Mouse (Mus musculus) splenic B cell, adult 2 months (primary cell): ENCODE data around the gene Taf10.

ENCODE experiments used
- DNase-seq: peaks from one replicate; pipeline ENCODE4 v3.0.0-alpha.2; 2011; ENCODE audit warnings: low read depth, low spot score
- H3K27me3 ChIP-seq: 2 replicates; pipeline ENCODE4 v1.6.1; 2012; ENCODE audit warnings: mild to moderate bottlenecking, low read length, moderate library complexity, mixed read lengths; ENCODE audit not compliant: control insufficient read depth, poor library complexity, insufficient read depth, severe bottlenecking
- H3K36me3 ChIP-seq: 2 replicates; pipeline ENCODE4 v1.6.1; 2012; ENCODE audit warnings: mild to moderate bottlenecking, low read length, moderate library complexity, mixed read lengths; ENCODE audit not compliant: control insufficient read depth, poor library complexity, insufficient read depth, severe bottlenecking

The Taf10 gene

DNA sequence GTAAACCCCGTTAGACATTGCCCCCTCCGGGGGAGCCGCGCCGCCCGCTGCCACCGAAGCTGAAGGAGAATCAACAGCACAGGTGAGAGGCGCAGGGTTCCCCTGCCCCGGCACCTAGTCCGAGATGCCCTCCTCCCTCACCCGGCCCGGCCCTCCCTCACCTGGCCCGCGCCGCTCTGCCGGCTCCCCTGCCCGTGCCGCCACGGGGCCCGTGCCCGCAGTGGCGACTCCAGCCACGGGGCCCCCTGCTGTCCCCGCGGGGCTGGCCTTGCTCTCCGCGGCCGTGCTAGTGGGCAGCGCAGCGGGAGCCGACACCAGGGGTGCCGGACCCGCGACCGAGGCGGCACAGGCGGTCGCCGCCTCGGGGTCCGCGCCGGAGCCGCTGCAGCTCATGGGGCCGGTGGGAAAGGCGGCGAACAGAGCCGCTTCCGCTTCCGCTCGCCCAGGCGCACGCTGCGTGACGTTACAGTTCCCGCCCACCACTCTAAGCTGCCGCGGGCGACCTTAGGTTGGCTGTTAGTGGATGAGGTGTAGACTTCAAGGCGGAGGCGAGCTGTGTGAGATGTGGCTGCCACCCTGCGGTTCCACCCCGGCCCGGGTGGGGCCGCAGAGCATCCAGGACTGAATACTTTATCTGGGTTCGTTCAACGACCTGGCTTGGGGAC, at the start of gene Taf10:
TSS of gene Taf10 (minus strand) at position 436 of the 665 bp plus-strand sequence.
- H3K36me3 ChIP-seq = peaks cover 4% of the 10 kb centered on the region
- H3K27me3 ChIP-seq = no peaks in the 10 kb centered on the region
- DNase-seq = peak; percentile 95

GRCm38 (mm10) chr7:105793701-105794100, 49.5 kb upstream of the Taf10 start:
- no peaks in the 10 kb centered on the region for H3K36me3 ChIP-seq
- no peak for DNase-seq

GRCm38 (mm10) chr7:105791147-105791546, 47.0 kb upstream of the Taf10 start:
- no peak for DNase-seq
- Histone ChIP-seq H3K27me3 (0 out of 2 replicates have a peak, but pooled peaks cover 2% of the 10 kb centered on the region), H3K36me3 (no peaks in the 10 kb centered on the region)

More at GRCm38 (mm10) chr7:105793701-105794100, 49.5 kb upstream of the Taf10 start:
- H3K27me3 ChIP-seq = no peaks in the 10 kb centered on the region

DNA sequence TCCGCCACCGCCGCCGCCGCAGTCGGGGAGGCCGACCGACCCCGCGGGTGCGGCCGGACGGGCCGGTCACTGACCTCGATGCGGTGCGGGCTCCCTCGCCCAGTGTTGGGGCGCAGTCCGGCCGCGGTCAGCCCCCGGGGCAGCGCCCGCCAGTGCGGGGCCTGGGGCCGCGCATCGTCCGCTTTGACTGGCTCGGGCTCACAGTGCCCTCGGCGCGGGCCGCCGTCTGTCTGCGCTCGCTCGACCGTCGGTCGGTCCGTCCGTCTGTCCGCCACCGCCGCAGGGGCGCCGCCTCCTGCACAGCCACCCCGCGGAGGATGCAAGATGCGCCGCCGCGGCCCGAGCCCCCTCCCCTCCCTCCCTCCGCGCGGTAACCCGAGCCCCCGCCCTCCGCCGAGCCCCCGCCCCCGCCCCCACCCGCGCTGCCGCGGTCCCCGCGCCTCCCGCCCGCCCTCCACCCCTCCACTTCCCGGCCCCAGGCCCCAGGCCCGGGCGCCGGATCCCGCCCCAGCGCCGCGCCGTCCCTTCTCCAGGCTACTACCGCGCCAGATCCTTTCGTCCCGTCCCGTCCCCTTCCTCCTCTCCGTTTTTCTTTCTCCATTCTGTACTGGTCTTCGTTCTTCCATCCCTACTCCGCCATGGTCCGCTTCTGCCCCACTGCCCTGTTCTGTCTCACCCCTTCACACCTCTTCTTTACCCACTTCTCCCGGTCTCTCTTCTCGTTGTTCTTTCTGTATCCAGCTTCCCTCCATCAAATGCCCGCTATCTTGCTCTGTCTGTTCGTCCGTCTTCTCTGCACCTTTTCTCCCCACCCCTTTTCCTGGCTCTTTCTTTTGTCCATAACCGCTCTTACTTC, 43.4 kb upstream of the Taf10 start, which contains the start of gene Dchs1:
TSS of gene Dchs1 (minus strand) at position 370 of the 856 bp plus-strand sequence.
- Histone ChIP-seq H3K27me3 (0 out of 2 replicates have a peak, but pooled peaks cover 2% of the 10 kb centered on the region), H3K36me3 (no peaks in the 10 kb centered on the region)
- no peak for DNase-seq

DNA sequence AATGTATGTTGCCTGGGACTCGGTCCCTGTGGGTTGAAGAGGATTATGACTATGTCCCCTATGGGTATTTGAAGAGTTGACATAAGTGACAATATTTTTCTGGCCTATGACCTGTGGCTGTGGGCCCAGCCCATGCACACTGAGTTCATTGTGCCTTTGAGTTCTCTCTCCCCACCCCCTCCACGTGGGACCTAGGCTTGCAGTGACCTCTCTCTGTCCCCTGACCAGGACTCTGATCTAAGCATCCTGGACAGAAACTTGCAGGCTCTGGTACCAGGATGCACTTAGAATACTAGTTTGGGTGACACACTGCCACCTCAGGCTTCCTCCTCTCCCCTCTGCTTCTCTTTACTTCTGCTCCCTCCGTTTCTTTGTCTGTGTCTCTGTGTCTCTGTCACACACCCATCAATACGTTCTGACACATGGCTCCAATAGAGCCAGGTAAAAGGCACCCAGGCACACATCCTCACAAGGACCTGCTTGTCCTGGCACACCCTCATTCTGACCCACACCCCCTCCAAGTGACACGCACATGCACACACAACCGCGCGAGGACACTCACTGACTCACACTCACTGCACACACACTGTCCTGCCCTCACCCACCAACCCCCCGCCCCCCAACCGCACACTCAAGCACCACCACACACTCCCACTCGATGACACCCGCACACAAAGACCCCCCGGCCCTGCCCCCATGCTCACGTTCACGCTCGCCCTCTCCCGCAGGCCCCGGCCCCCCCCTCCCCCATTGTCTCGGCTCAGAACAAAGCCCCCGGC, 42.5 kb upstream of the Taf10 start:
- H3K36me3 ChIP-seq = no peaks in the 10 kb centered on the region
- DNase-seq = no peak
- H3K27me3 ChIP-seq = 0 out of 2 replicates have a peak, but pooled peaks cover 2% of the 10 kb centered on the region

- no peak for DNase-seq
- no peaks in the 10 kb centered on the region for H3K36me3 ChIP-seq
- 0 out of 2 replicates have a peak, but pooled peaks cover 2% of the 10 kb centered on the region for H3K27me3 ChIP-seq
Measured at GRCm38 (mm10) chr7:105784556-105784955, 40.4 kb upstream of the Taf10 start.

DNA sequence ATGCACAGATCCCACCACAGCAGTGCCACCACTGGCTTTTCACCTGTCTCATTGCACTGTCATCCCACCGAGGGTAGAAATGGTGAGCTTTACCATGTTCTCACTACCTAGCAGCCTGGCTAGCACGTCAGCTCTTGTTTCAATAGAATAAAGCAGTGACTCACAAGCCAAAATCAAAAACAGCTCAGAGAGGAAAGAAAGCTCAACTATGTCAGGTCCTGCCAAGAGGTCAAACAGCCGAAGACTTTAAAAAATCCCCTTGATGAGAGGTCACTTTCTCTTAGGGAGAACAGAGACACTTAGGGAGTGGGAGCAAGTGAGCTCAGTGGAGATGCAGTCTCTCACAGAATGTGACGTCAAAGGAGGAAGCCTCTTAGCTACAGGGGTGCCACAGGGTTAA, 39.7 kb upstream of the Taf10 start:
- Histone ChIP-seq H3K27me3 (0 out of 2 replicates have a peak, but pooled peaks cover 2% of the 10 kb centered on the region), H3K36me3 (no peaks in the 10 kb centered on the region)
- DNase-seq = no peak

- H3K36me3 ChIP-seq = no peaks in the 10 kb centered on the region
- DNase-seq = peak; percentile 43
Measured at GRCm38 (mm10) chr7:105778553-105779265, 34.5 kb upstream of the Taf10 start.

GRCm38 (mm10) chr7:105777797-105778552, 33.8 kb upstream of the Taf10 start:
- DNase-seq = peak; percentile 47
- Histone ChIP-seq H3K27me3 (no peaks in the 10 kb centered on the region), H3K36me3 (no peaks in the 10 kb centered on the region)

More at GRCm38 (mm10) chr7:105778553-105779265, 34.5 kb upstream of the Taf10 start:
- H3K27me3 ChIP-seq = no peaks in the 10 kb centered on the region

- DNase-seq = no peak
- Histone ChIP-seq H3K27me3 (no peaks in the 10 kb centered on the region), H3K36me3 (no peaks in the 10 kb centered on the region)
Measured at GRCm38 (mm10) chr7:105777316-105777715, 33.2 kb upstream of the Taf10 start.

- no peaks in the 10 kb centered on the region for H3K27me3 ChIP-seq
- no peaks in the 10 kb centered on the region for H3K36me3 ChIP-seq
Measured at GRCm38 (mm10) chr7:105776026-105776425, 31.9 kb upstream of the Taf10 start.

DNA sequence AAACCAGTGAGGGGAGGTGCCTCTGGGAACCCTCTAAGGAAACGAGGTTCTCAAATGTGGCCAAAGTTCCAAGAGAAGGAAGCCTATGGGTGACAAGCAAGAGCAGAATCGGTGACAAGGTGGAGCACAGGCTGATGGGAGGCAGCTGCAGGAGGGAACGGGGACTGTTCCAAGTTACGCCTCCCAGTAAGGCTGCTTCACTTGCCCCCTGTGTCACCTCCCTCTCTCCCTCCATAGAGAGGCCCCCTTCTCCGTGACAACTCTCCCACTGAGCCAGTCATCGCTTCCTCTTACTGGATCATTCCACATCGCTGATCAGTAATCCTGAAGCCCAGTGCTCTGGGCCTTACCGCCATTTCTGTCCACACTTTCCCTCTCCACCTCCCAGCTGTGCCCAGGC, 30.5 kb upstream of the Taf10 start:
- no peak for DNase-seq

More at GRCm38 (mm10) chr7:105776026-105776425, 31.9 kb upstream of the Taf10 start:
- DNase-seq = no peak

GRCm38 (mm10) chr7:105773041-105773440, 28.9 kb upstream of the Taf10 start:
- Histone ChIP-seq H3K36me3 (no peaks in the 10 kb centered on the region), H3K27me3 (no peaks in the 10 kb centered on the region)
- no peak for DNase-seq

More for the DNA sequence above, 30.5 kb upstream of the Taf10 start:
- no peaks in the 10 kb centered on the region for H3K36me3 ChIP-seq
- H3K27me3 ChIP-seq = no peaks in the 10 kb centered on the region
